Comparison of ENCODE assay signal across 7 mouse cellular contexts in the genomic region with DNA sequence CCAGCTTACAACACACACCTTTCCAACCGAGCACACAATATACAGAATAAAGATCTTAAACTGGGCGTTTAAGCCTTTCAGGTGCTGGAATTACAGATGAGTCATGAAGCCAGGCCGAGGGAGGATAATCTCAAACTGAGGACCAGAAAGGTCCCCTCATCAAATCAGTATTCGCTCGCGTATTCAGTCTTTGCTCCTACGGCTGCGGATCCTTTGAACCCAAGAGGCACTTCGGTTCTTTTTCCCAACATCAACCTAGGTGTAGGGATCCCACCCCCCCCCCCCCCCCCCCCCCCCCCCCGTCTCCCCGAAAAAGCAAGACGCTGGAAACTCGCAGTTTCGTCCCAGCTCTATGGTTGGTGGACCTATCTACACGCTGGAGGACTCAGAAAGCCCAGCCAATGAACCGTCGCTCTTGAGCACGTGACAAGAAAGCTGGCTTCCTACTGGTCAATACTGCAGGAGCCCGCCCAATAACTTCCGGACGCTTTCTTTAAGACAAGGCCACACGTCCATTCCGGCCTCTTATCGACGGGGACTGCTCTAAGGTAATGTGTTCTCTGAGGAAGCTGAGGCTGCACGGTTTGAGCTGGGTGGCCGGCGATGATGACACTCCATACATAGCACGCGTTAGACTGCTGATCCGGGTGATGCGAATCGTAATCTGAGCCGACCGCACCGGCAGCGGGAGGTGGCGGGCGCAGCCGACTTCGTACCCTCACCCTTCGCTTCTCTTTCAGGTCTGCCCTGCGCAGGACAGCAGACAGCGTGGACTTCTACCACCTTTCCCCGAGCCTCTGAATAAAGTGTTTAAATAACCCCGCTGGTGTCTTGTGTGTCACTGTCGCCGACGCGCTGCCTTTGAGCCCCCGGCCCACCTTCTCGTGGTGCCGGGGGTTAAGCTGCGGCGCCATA. TPM values are rescaled to one million over a fixed set of nuclear protein-coding genes. Genes with fewer than 3 reads are reported as not detected.
DNase-seq lines count a peak whose midpoint lies in the region; ATAC-seq lines count a peak whose summit lies in the region.

No protein-coding gene starts in this region.

- peak overlapping the region; percentile 75 for H3K4me3 ChIP-seq in embryonic facial prominence, embryonic 11.5 days (ENCODE audit: low read depth, low read length)
- peak overlapping the region; percentile 87 for H3K4me3 ChIP-seq in limb, embryonic 10.5 days
- peak overlapping the region; percentile 92 for H3K4me3 ChIP-seq in midbrain, embryonic 13.5 days (replicated peaks)

- H3K27ac ChIP-seq in embryonic facial prominence, embryonic 11.5 days (replicated peaks; ENCODE audit: low read depth, low read length), result peak overlapping the region; percentile 95
- H3K27ac ChIP-seq in limb, embryonic 10.5 days, result peak overlapping the region; percentile 99
- peak overlapping the region; percentile 96 for H3K27ac ChIP-seq in midbrain, embryonic 13.5 days

- peak overlapping the region; percentile 63 for H3K4me2 ChIP-seq in embryonic facial prominence, embryonic 11.5 days (ENCODE audit: low read depth, low read length)
- peak overlapping the region; percentile 86 for H3K4me2 ChIP-seq in midbrain, embryonic 13.5 days (replicated peaks)

- H3K9ac ChIP-seq in embryonic facial prominence, embryonic 11.5 days (replicated peaks; ENCODE audit: low read length), result peak overlapping the region; percentile 96
- peak overlapping the region; percentile 99 for H3K9ac ChIP-seq in midbrain, embryonic 13.5 days (replicated peaks)

- DNase-seq in adrenal gland, postnatal 14 days, result peak; percentile 95
- peak; percentile 99 for DNase-seq in embryonic facial prominence, embryonic 11.5 days (ENCODE audit: low spot score)
- DNase-seq in kidney, adult 11 months, result peak; percentile 97
- peak; percentile 88 for DNase-seq in limb, embryonic 10.5 days (ENCODE audit: low spot score)
- DNase-seq in spleen, adult 12 weeks (ENCODE audit: low spot score), result peak; percentile 90

- no peaks in the 10 kb centered on the region for H3K9me3 ChIP-seq in embryonic facial prominence, embryonic 11.5 days (replicated peaks; ENCODE audit: control insufficient read depth, low read length)
- H3K9me3 ChIP-seq in limb, embryonic 10.5 days (replicated peaks), result no peaks in the 10 kb centered on the region
- H3K9me3 ChIP-seq in midbrain, embryonic 13.5 days, result no peaks in the 10 kb centered on the region

- peak; percentile 96 for ATAC-seq in embryonic facial prominence, embryonic 11.5 days (replicated peaks; ENCODE audit: insufficient number of reproducible peaks, low FRiP score, low TSS enrichment, low read depth)
- peak; percentile 88 for ATAC-seq in granulocyte monocyte progenitor cell, adult 5-6 weeks (replicated peaks; ENCODE audit: poor library complexity, severe bottlenecking)
- ATAC-seq in midbrain, embryonic 13.5 days, result peak; percentile 98

- H3K36me3 ChIP-seq in embryonic facial prominence, embryonic 11.5 days (replicated peaks; ENCODE audit: control insufficient read depth, insufficient read depth, low read depth, low read length), result no peaks in the 10 kb centered on the region
- H3K36me3 ChIP-seq in limb, embryonic 10.5 days, result no peaks in the 10 kb centered on the region
- no peaks in the 10 kb centered on the region for H3K36me3 ChIP-seq in midbrain, embryonic 13.5 days

- no peaks in the 10 kb centered on the region for H3K27me3 ChIP-seq in embryonic facial prominence, embryonic 11.5 days (ENCODE audit: control insufficient read depth, insufficient read depth, low read length)
- H3K27me3 ChIP-seq in limb, embryonic 10.5 days (ENCODE audit: low read depth, poor library complexity, severe bottlenecking), result no peaks in the 10 kb centered on the region
- H3K27me3 ChIP-seq in midbrain, embryonic 13.5 days, result no peaks in the 10 kb centered on the region

- under 1% methylated on average over 50 of the region's 55 CpGs for WGBS in embryonic facial prominence, embryonic 11.5 days
- under 1% methylated on average over 55 of the region's 55 CpGs for WGBS in limb, embryonic 10.5 days
- under 1% methylated on average over 51 of the region's 55 CpGs for WGBS in midbrain, embryonic 13.5 days

- no peaks in the 10 kb centered on the region for H3K4me1 ChIP-seq in embryonic facial prominence, embryonic 11.5 days (ENCODE audit: control insufficient read depth, insufficient read depth, low read length)
- peaks cover 21% of the 10 kb centered on the region for H3K4me1 ChIP-seq in limb, embryonic 10.5 days
- H3K4me1 ChIP-seq in midbrain, embryonic 13.5 days (replicated peaks), result peaks cover 13% of the 10 kb centered on the region

RNA-seq across cellular contexts. Expression of a gene that starts 13.0 kb away (rescaled TPM):
- 80.9 and 82.3 TPM in 2 replicates for total RNA-seq in adrenal gland, postnatal 14 days (2021)
- polyA plus RNA-seq in embryonic facial prominence, embryonic 11.5 days (2014; fragmentation: Nextera tagmentation; extraction: Ambion mirVana), result 3.0 and 3.8 TPM in 2 replicates
- 81.3 and 84.3 TPM in 2 replicates for total RNA-seq in granulocyte monocyte progenitor cell, adult 5-6 weeks (2014; fragmentation: Nextera tagmentation)
- total RNA-seq in granulocyte monocyte progenitor cell, adult 5-6 weeks (2017), result 63.3 and 67.0 TPM in 2 replicates
- 7.4 and 8.2 TPM in 2 replicates for polyA plus RNA-seq in limb, embryonic 10.5 days (2016; fragmentation: Nextera tagmentation; extraction: Ambion mirVana)
- 6.5 and 6.7 TPM in 2 replicates for polyA plus RNA-seq in midbrain, embryonic 13.5 days (2015; fragmentation: Nextera tagmentation; extraction: Ambion mirVana)

Comparison
In these comparisons a context has a peak if more than half of its experiments do, and no peak if none do; other contexts are left out.
1. Peak in every context shown above with its lines: DNase-seq, ATAC-seq, H3K4me3 ChIP-seq and H3K27ac ChIP-seq.